Mouse (Mus musculus): Measurements from ENCODE around the gene Zdhhc7. TPM values are rescaled to one million over a fixed set of nuclear protein-coding genes. Genes with fewer than 3 reads are reported as not detected.

Gene Zdhhc7
- total and polyA plus RNA-seq, 3 experiments: 18.3 to 26.3 (median 23.7) TPM

- TF ChIP-seq NELFE (IDR thresholded peaks at IDR 0.05; ENCODE audit: low read depth, low read length): no peak
- TF ChIP-seq ZMIZ1 (IDR thresholded peaks at IDR 0.05; ENCODE audit: low read depth, low read length): no peak
- TF ChIP-seq MEF2A (IDR thresholded peaks at IDR 0.05; ENCODE audit: borderline replicate concordance, low read depth, low read length): no peak
- TF ChIP-seq EP300 (IDR thresholded peaks at IDR 0.05; ENCODE audit: low read length): no peak
- no peak for TF ChIP-seq MYC (IDR thresholded peaks at IDR 0.05; ENCODE audit: low read depth, low read length)
- TF ChIP-seq SIN3A (IDR thresholded peaks at IDR 0.05; ENCODE audit: low read length): no peak
- no peak overlapping the region for H3K4me3 ChIP-seq (replicated peaks in 1 of 3; ENCODE audit: low read depth in 2 of 3, low read length in 2 of 3, poor library complexity in 1 of 3)
- DNase-seq (ENCODE audit: extremely low read depth): no peak
- H3K27ac ChIP-seq (ENCODE audit: insufficient read depth, low read depth): no peak overlapping the region
- H3K4me2 ChIP-seq (ENCODE audit: insufficient read depth, low read depth, poor library complexity, severe bottlenecking): no peak overlapping the region
- dilution Hi-C loops (cut with MboI; ENCODE audit: extremely low pct_ligation_motif_present, extremely low pct_unique_long_range_greater_than_20kb, low sequenced_read_pairs) (no loop called here), in situ Hi-C loops (cut with MboI; ENCODE audit: low pct_ligation_motif_present, low pct_unique_long_range_greater_than_20kb, low sequenced_read_pairs) (no loop called here)
- H3K79me2 ChIP-seq (replicated peaks; ENCODE audit: control insufficient read depth, extremely low read depth, insufficient read depth, poor library complexity, severe bottlenecking): no peaks in the 10 kb centered on the region
- no peaks in the 10 kb centered on the region for H3K36me3 ChIP-seq (replicated peaks in 1 of 2; ENCODE audit: control insufficient read depth in 1 of 2, insufficient read depth in 1 of 2, low read length in 1 of 2)
- no peak overlapping the region for H3K9ac ChIP-seq (ENCODE audit: insufficient read depth, low read depth)
- H3K9me3 ChIP-seq (replicated peaks; ENCODE audit: low read length): peaks cover 8% of the 10 kb centered on the region
- peaks cover 89% of the 10 kb centered on the region for H3K27me3 ChIP-seq (replicated peaks)
- H3K4me1 ChIP-seq (ENCODE audit: control insufficient read depth in 1 of 2, insufficient read depth in 2 of 2): no peaks in the 10 kb centered on the region
Observed at GRCm38 (mm10) chr8:120131158-120131557, 29.9 kb upstream of the Zdhhc7 start.

- no peak overlapping the region for H3K27ac ChIP-seq (ENCODE audit: insufficient read depth, low read depth)
- peaks cover 8% of the 10 kb centered on the region for H3K9me3 ChIP-seq (replicated peaks; ENCODE audit: low read length)
- H3K4me3 ChIP-seq (replicated peaks in 1 of 3; ENCODE audit: low read depth in 2 of 3, low read length in 2 of 3, poor library complexity in 1 of 3): no peak overlapping the region
- H3K36me3 ChIP-seq (replicated peaks in 1 of 2; ENCODE audit: control insufficient read depth in 1 of 2, insufficient read depth in 1 of 2, low read length in 1 of 2): no peaks in the 10 kb centered on the region
- peaks cover 90% of the 10 kb centered on the region for H3K27me3 ChIP-seq (replicated peaks)
- no peak overlapping the region for H3K9ac ChIP-seq (ENCODE audit: insufficient read depth, low read depth)
- no peaks in the 10 kb centered on the region for H3K4me1 ChIP-seq (ENCODE audit: control insufficient read depth in 1 of 2, insufficient read depth in 2 of 2)
- dilution Hi-C loops (cut with MboI; ENCODE audit: extremely low pct_ligation_motif_present, extremely low pct_unique_long_range_greater_than_20kb, low sequenced_read_pairs) (no loop called here), in situ Hi-C loops (cut with MboI; ENCODE audit: low pct_ligation_motif_present, low pct_unique_long_range_greater_than_20kb, low sequenced_read_pairs) (no loop called here)
- H3K4me2 ChIP-seq (ENCODE audit: insufficient read depth, low read depth, poor library complexity, severe bottlenecking): no peak overlapping the region
- no peak for TF ChIP-seq JUN (IDR thresholded peaks at IDR 0.05; ENCODE audit: insufficient read depth, low read depth, low read length)
- TF ChIP-seq TCF12 (IDR thresholded peaks at IDR 0.05; ENCODE audit: low read depth, low read length): no peak
- no peaks in the 10 kb centered on the region for H3K79me2 ChIP-seq (replicated peaks; ENCODE audit: control insufficient read depth, extremely low read depth, insufficient read depth, poor library complexity, severe bottlenecking)
- no peak for DNase-seq (ENCODE audit: extremely low read depth)
Observed at GRCm38 (mm10) chr8:120129547-120129946, 28.3 kb upstream of the Zdhhc7 start.

- H3K27ac ChIP-seq (ENCODE audit: insufficient read depth, low read depth): no peak overlapping the region
Observed at GRCm38 (mm10) chr8:120126357-120127161, 25.3 kb upstream of the Zdhhc7 start.

More at GRCm38 (mm10) chr8:120126357-120127161, 25.3 kb upstream of the Zdhhc7 start:
- Histone ChIP-seq H3K9ac (ENCODE audit: insufficient read depth, low read depth) (no peak overlapping the region), H3K9me3 (replicated peaks; ENCODE audit: low read length) (peaks cover 8% of the 10 kb centered on the region), H3K4me1 (ENCODE audit: control insufficient read depth in 1 of 2, insufficient read depth in 2 of 2) (no peaks in the 10 kb centered on the region), H3K36me3 (replicated peaks in 1 of 2; ENCODE audit: control insufficient read depth in 1 of 2, insufficient read depth in 1 of 2, low read length in 1 of 2) (no peaks in the 10 kb centered on the region), H3K27me3 (replicated peaks) (peaks cover 88% of the 10 kb centered on the region), H3K4me2 (ENCODE audit: insufficient read depth, low read depth, poor library complexity, severe bottlenecking) (no peak overlapping the region), H3K79me2 (replicated peaks; ENCODE audit: control insufficient read depth, extremely low read depth, insufficient read depth, poor library complexity, severe bottlenecking) (no peaks in the 10 kb centered on the region), H3K4me3 (replicated peaks in 1 of 3; ENCODE audit: low read depth in 2 of 3, low read length in 2 of 3, poor library complexity in 1 of 3) (no peak overlapping the region)
- in situ Hi-C loops (cut with MboI; ENCODE audit: low pct_ligation_motif_present, low pct_unique_long_range_greater_than_20kb, low sequenced_read_pairs) (no loop called here), dilution Hi-C loops (cut with MboI; ENCODE audit: extremely low pct_ligation_motif_present, extremely low pct_unique_long_range_greater_than_20kb, low sequenced_read_pairs) (no loop called here)
- TF ChIP-seq TBP (conservative IDR thresholded peaks at IDR 0.05; ENCODE audit: low read depth, low read length): no peak
- no peak for TF ChIP-seq ZC3H11A (IDR thresholded peaks at IDR 0.05; ENCODE audit: low read depth, low read length)
- no peak for TF ChIP-seq E2F4 (IDR thresholded peaks at IDR 0.05; ENCODE audit: insufficient replicate concordance, low read depth, low read length)
- TF ChIP-seq UBTF (IDR thresholded peaks at IDR 0.05; ENCODE audit: low read depth, low read length): no peak
- TF ChIP-seq USF2 (conservative IDR thresholded peaks at IDR 0.05; ENCODE audit: low read depth, low read length): no peak
- TF ChIP-seq CHD2 (IDR thresholded peaks at IDR 0.05; ENCODE audit: low read length): no peak
- TF ChIP-seq NRF1 (IDR thresholded peaks at IDR 0.05; ENCODE audit: low read depth, low read length): no peak
- no peak for TF ChIP-seq GABPA (IDR thresholded peaks at IDR 0.05; ENCODE audit: insufficient replicate concordance, low read depth, low read length)
- DNase-seq (ENCODE audit: extremely low read depth): no peak

Data from CH12.LX (cell line).